Mouse (Mus musculus): Measurements from ENCODE around the gene Ccdc47. TPM values are rescaled to one million over a fixed set of nuclear protein-coding genes. Genes with fewer than 3 reads are reported as not detected.

Ccdc47 gene
- polyA plus RNA-seq (2017; shearing (Covaris generic)): 136 TPM

DNA sequence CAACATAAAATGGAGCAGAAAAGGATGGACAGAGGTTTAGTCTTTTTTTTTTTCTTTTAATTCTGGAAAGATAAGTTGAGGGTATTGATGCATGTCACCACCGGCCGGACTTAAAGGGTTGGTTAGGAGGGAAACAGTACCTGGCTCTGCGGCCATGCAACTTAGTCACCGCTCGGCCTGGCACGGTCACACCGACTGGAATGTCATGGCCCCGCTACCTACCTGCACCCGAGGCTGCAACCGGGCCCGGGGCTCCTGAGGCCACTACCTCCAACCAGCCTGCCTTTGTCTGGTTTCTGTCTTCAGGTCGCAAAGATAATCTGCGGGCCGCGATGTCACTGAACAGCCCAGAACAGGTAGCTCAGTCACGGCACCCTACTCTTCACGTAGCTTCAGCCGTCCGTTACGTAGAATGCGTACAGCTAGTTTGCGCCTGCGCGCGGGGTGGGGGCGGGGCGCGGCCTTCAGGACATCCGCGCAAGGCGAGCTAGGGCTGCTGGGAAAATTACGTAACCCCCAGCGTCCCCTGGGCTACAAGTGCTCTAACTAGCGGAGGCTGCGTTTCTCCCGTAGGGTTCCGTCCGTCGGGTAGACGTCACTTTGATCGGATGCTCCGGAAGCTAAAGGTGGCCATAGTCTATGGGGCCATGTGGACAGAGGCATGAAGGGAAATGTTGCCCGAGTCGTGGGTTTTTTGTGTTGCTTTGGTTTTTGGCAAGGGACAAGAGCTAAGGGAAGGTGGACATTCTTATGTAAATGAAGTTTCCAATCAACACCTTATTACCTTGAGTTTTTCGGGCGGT lies at the start of gene Ccdc47:
TSS of gene Ccdc47 (minus strand) at position 418 of the 803 bp plus-strand sequence.

DNA sequence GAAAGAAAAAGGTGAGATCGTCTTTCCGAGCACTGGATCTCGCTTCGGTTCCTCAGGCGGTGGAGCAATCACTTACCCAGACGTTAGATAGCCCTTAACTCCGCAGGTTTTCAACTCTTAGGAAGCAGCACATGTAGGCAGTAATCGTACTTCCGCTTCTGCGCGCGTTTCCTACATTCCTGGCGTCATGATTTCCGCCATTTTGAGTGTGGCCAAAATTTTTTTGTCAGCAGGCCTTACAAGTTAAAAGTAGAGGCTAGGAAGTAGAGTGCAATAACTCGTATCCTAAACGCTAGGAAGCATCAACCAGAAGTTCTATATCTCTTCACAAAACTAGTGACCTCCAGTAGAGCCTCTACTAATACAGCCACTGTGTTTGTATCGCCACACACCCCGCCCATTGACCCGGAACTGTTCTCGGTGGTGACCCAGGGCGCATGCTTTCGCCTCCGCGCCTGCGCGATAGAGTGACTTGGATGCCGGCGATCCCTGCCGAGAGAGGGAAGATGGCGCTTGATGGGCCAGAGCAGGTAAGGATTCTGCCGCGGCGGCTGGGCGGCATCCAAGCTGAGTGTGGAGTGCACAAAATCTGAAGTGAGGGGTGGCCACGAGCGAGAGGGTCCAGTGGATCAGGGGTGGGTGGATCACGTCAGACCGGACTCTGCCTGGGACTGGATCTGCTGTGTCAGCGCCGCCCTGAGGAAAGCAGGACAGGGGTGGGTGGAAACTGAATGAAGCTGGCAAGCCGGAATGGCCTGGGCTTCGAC lies 39.7 kb upstream of the Ccdc47 start, which contains the start of the genes Ftsj3 and Psmc5:
TSS of gene Ftsj3 (minus strand) at position 395 of the 767 bp plus-strand sequence.
TSS of gene Psmc5 (plus strand) at position 470 of the 767 bp plus-strand sequence.

DNA sequence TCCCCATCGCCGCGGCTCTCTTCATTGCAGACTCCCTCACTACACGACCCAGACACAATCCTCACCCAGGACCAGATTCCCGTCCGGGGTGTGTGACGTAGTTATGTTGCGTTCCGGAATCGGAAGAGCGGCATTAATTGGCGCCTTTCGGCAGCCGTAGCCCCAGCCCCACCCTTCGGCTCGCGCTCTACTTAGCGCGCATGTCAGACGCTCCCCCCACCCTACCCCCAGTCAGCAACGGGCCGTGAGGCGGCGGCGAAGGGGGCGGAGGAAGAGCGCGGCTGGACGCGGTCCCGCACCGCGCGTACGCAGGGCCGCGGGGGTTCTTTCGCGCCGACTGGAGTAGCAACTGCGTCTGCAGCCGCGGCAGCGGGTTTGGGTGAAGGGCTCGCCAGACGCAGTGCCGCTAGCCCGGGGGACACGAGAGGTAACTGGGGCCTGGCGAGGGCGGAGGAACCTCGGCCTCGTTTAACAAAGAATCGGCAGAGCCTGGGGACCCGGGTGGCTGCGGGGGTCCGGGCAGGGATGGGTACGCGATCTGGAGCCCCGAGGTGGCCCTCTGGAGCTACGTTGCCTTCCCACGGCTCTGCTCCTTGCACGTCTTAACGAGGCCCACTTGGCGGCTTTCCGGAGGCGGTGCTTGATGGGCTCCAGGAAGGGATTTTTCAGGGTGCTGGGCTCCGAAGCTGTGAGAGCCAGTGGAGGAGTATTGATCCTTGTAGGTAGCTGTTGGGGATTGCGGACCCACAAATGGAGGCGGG lies 766 bp upstream of the Ccdc47 start, which contains the start of gene Ddx42:
TSS of gene Ddx42 (plus strand) at position 197 of the 761 bp plus-strand sequence.

DNA sequence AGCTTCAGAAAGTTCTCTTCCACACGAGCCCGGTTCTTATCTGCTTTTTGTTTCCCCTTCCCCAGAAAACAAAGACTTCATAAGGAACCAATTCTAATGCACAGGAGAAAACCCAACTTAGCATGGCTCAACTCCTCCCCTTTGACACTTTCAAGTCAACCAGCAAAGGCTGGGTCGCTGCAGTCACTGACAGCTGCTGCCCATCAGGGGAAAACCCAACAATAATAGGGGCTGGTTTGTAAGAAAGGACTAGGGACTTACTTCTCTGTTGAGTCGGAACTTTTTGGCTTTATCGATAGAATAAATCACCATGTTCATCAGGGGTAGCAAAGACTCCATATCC lies 14.1 kb downstream of the Ccdc47 start, which contains the start of gene Strada:
TSS of gene Strada (minus strand) at position 46 of the 343 bp plus-strand sequence.

DNA sequence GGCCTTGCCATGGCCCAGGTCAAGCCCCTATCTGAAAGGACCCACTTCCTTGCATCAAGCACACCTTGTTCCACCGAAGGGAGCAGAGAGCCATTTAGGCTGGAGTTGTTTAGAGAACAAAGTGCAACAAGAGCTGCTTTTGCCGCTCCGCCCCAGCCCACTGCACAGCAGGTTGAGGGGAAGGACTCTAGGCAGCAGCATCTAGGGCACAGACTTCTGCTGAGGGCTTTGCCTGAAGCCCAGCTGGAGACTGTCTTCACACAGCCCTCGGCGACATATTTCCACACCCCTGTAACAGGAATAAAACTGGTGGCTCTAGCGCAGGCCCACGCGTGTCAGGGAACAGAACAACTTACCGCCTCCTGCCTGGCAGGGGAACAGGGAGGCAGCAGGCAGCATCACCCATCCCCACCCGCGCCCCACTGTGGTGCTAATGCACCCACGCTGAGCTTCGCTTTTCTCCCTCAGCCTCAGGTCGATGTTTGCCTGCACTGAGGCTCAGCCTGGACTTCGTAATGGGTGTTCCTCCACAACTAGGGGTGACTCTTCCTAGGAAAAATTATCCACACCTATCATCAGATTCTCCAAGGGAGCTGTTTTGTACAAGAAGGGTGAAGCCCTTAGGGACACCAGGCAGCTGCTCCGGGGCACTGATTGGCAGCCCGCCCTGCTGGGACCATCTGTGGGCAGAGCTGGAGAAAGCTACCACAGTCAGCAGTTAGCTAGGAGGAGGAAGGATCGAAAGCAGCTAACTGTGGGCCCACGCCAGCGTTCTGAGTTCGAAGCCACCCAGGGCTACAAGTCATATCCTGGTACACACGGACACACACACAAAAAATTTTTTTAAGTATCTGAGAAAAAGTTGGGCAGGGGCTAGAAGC lies 55.1 kb downstream of the Ccdc47 start, which contains the start of the genes Gm10840 and Limd2:
TSS of gene Gm10840 (plus strand) at position 10 of the 881 bp plus-strand sequence.
TSS of gene Limd2 (minus strand) at position 20 of the 881 bp plus-strand sequence.

Other genes with a start within 250 kb of the Ccdc47 start
- gene Ace, start 248.4 kb downstream of the Ccdc47 start, polyA plus RNA-seq (2017; shearing (Covaris generic)): not detected
- not detected for gene Ace3, start 221.7 kb downstream of the Ccdc47 start, polyA plus RNA-seq (2017; shearing (Covaris generic))
- gene Kcnh6, start 208.2 kb downstream of the Ccdc47 start, polyA plus RNA-seq (2017; shearing (Covaris generic)): 0.11 TPM
- 129 TPM for gene Dcaf7, start 179.5 kb downstream of the Ccdc47 start, polyA plus RNA-seq (2017; shearing (Covaris generic))
- 16.8 TPM for gene Taco1, start 150.3 kb downstream of the Ccdc47 start, polyA plus RNA-seq (2017; shearing (Covaris generic))
- gene Map3k3, start 131.7 kb downstream of the Ccdc47 start, polyA plus RNA-seq (2017; shearing (Covaris generic)): 15.5 TPM
- gene Gm10840, start 55.5 kb downstream of the Ccdc47 start, polyA plus RNA-seq (2017; shearing (Covaris generic)): not detected
- gene Limd2, start 55.5 kb downstream of the Ccdc47 start, polyA plus RNA-seq (2017; shearing (Covaris generic)): 952 TPM
- 41.8 TPM for gene Strada, start 14.2 kb downstream of the Ccdc47 start, polyA plus RNA-seq (2017; shearing (Covaris generic))
- 105 TPM for gene Ddx42, start 582 bp upstream of the Ccdc47 start, polyA plus RNA-seq (2017; shearing (Covaris generic))
- 86.4 TPM for gene Ftsj3, start 39.7 kb upstream of the Ccdc47 start, polyA plus RNA-seq (2017; shearing (Covaris generic))
- 203 TPM for gene Psmc5, start 39.8 kb upstream of the Ccdc47 start, polyA plus RNA-seq (2017; shearing (Covaris generic))
- gene Smarcd2, start 56.6 kb upstream of the Ccdc47 start, polyA plus RNA-seq (2017; shearing (Covaris generic)): 18.2 TPM
- gene Tcam1, start 60.3 kb upstream of the Ccdc47 start, polyA plus RNA-seq (2017; shearing (Covaris generic)): not detected
- gene Gh, start 85.5 kb upstream of the Ccdc47 start, polyA plus RNA-seq (2017; shearing (Covaris generic)): not detected
- gene Cd79b, start 98.4 kb upstream of the Ccdc47 start, polyA plus RNA-seq (2017; shearing (Covaris generic)): 56.1 TPM
- gene Scn4a, start 136.9 kb upstream of the Ccdc47 start, polyA plus RNA-seq (2017; shearing (Covaris generic)): not detected
- not detected for gene Prr29, start 149.1 kb upstream of the Ccdc47 start, polyA plus RNA-seq (2017; shearing (Covaris generic))
- gene Icam2, start 171.7 kb upstream of the Ccdc47 start, polyA plus RNA-seq (2017; shearing (Covaris generic)): 104 TPM

Data from inflammation-experienced regulatory T-cells, adult 16 weeks (primary cell).